Mouse (Mus musculus) intestine, embryonic 15.5 days (tissue): Measurements from ENCODE around the gene Camta1. TPM values are rescaled to one million over a fixed set of nuclear protein-coding genes. Genes with fewer than 3 reads are reported as not detected.

Source experiments
- ATAC-seq: fragments of 200-750 bp; cut with Nextera tagmentation; 2 replicates; pipeline ENCODE4 v1.8.0; 2017; ENCODE audit warnings: moderate TSS enrichment, moderate library complexity
- H3K27ac ChIP-seq: fragments of 300-500 bp; sonication (generic); 2 replicates; pipeline ENCODE4 v1.5.1; 2015; ENCODE audit warnings: mild to moderate bottlenecking, inconsistent platforms
- H3K27me3 ChIP-seq: fragments of 300-500 bp; sonication (generic); replicated peaks from 2 replicates; pipeline ENCODE4 v1.6.1; 2015; ENCODE audit warnings: inconsistent platforms
- H3K36me3 ChIP-seq: fragments of 300-500 bp; sonication (generic); 2 replicates; pipeline ENCODE4 v1.6.1; 2015; ENCODE audit warnings: inconsistent platforms
- H3K4me1 ChIP-seq: fragments of 300-500 bp; sonication (generic); replicated peaks from 2 replicates; pipeline ENCODE4 v1.6.1; 2015; ENCODE audit warnings: inconsistent platforms
- H3K4me2 ChIP-seq: fragments of 300-500 bp; sonication (generic); replicated peaks from 2 replicates; pipeline ENCODE4 v1.6.1; 2015; ENCODE audit warnings: mild to moderate bottlenecking, inconsistent platforms
- H3K4me3 ChIP-seq: fragments of 300-500 bp; sonication (generic); replicated peaks from 2 replicates; pipeline ENCODE4 v1.5.1; 2015; ENCODE audit warnings: inconsistent platforms
- H3K9ac ChIP-seq: fragments of 300-500 bp; sonication (generic); 2 replicates; pipeline ENCODE4 v1.6.1; 2015; ENCODE audit warnings: inconsistent platforms
- H3K9me3 ChIP-seq: fragments of 300-500 bp; sonication (generic); 2 replicates; pipeline ENCODE4 v1.6.1; 2016; ENCODE audit warnings: inconsistent platforms
- WGBS: fragments of 180-500 bp; shearing (Covaris S2); methylation state at CpG from one replicate; pipeline ENCODE4 v1.1.7; 2015; 5-methylcytosine and 5-hydroxymethylcytosine counted together
- polyA plus RNA-seq: library from polyadenylated mRNA; unstranded; fragments of >200 nt; fragmentation: Nextera tagmentation; extraction: Ambion mirVana; gene quantifications from 2 replicates; pipeline ENCODE4 v1.2.1, GENCODE M21; 2015

Camta1 gene
- polyA plus RNA-seq, 1 experiment from 2014 or later, result 75.7 TPM

- Histone ChIP-seq H3K36me3 (no peaks in the 10 kb centered on the region), H3K9me3 (no peaks in the 10 kb centered on the region), H3K4me3 (no peak overlapping the region), H3K27me3 (no peaks in the 10 kb centered on the region), H3K9ac (no peak overlapping the region), H3K4me2 (no peak overlapping the region), H3K4me1 (no peaks in the 10 kb centered on the region), H3K27ac (no peak overlapping the region)
- 82% methylated on average over 12 of the region's 12 CpGs for WGBS
- no peak for ATAC-seq
Observed at GRCm38 (mm10) chr4:151690041-151690440, 171.6 kb downstream of the Camta1 start.

GRCm38 (mm10) chr4:151688206-151688605, 173.5 kb downstream of the Camta1 start:
- no peak for ATAC-seq
- 85% methylated on average over 5 of the region's 5 CpGs for WGBS
- no peaks in the 10 kb centered on the region for H3K36me3 ChIP-seq

DNA sequence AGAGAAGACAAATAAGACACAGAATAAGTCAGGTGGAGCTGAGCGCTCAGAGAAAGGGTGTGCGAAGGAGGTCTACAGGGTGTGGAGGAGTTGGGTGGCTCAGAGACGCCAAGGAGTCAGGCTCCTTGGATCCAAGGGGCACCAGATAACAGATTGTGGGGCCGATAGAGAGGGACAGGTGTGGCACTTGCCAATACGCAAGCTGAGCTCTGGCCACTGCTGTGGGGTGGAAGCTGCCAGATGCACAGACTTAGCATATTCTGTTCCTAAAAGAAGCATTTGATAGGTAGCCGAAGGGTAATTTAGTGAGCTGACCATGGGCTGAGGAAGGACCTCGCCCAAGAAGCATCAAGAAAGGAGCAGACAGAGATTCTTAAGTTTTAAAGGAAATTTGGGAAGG, 177.1 kb downstream of the Camta1 start:
- Histone ChIP-seq H3K27me3 (no peaks in the 10 kb centered on the region), H3K4me3 (no peak overlapping the region), H3K36me3 (no peaks in the 10 kb centered on the region), H3K27ac (no peak overlapping the region), H3K4me2 (no peak overlapping the region), H3K9ac (no peak overlapping the region), H3K9me3 (no peaks in the 10 kb centered on the region), H3K4me1 (no peaks in the 10 kb centered on the region)
- ATAC-seq, result no peak
- 88% methylated on average over 7 of the region's 7 CpGs for WGBS

More at GRCm38 (mm10) chr4:151688206-151688605, 173.5 kb downstream of the Camta1 start:
- Histone ChIP-seq H3K9me3 (no peaks in the 10 kb centered on the region), H3K4me2 (no peak overlapping the region), H3K9ac (no peak overlapping the region), H3K4me3 (no peak overlapping the region), H3K27me3 (no peaks in the 10 kb centered on the region), H3K27ac (no peak overlapping the region), H3K4me1 (no peaks in the 10 kb centered on the region)

DNA sequence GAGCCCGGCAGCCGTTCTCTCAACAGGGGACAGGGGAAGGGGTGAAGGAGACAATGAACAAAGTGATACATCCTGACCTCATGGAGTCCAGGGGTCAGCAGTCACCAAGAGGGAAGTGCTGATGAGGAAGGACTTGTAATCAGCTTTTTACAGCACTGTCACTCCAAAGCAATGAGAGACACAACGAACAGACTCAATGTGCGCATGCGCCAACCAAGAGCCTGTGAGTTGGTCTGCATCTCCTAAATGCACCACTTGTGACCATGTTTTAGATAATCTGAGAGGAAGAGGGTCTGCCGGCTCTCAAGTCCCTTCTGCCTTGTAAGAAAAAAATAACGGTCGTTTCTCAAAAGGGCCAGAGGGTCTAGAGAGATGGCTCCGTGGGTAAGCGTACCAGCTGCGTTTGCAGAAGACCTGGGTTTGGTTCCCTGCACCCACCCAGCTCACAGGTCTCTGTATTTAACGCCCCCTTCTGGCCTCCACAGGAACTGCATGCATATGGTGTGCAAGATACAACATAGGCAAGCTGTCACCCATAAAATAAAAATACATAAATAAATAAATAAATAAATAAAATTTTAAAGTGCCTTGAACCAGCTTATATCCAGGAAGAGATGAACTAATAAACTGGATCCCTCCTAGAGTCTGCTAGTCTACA, 178.7 kb downstream of the Camta1 start:
- WGBS, result 76% methylated on average over 12 of the region's 12 CpGs
- Histone ChIP-seq H3K4me1 (no peaks in the 10 kb centered on the region), H3K27ac (no peak overlapping the region), H3K9ac (no peak overlapping the region), H3K9me3 (no peaks in the 10 kb centered on the region), H3K27me3 (no peaks in the 10 kb centered on the region), H3K4me2 (no peak overlapping the region), H3K36me3 (no peaks in the 10 kb centered on the region), H3K4me3 (no peak overlapping the region)
- no peak for ATAC-seq

DNA sequence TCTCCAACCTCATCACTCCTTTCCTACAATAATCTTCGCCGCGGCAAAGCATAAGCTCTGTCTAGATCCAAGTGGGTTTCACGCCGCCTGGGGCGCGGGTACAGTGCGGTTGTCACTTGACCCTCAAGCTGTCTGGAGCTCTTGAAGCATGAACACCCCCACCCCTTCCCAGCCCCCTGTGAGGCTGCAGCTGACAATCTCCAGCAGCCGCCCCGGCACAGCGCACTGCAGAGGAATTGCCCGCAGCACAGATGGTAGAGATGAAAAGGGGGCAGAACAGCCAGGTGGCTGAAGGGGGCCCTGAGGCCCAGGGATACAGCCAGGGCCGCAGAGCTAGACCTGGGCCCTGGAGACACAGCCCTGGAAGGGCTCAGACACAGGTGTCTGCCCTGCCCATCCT, 189.2 kb downstream of the Camta1 start:
- Histone ChIP-seq H3K9ac (no peak overlapping the region), H3K27me3 (no peaks in the 10 kb centered on the region), H3K9me3 (no peaks in the 10 kb centered on the region), H3K4me2 (no peak overlapping the region), H3K4me3 (no peak overlapping the region), H3K4me1 (no peaks in the 10 kb centered on the region), H3K36me3 (no peaks in the 10 kb centered on the region), H3K27ac (no peak overlapping the region)
- WGBS, result 81% methylated on average over 13 of the region's 13 CpGs
- ATAC-seq, result no peak

DNA sequence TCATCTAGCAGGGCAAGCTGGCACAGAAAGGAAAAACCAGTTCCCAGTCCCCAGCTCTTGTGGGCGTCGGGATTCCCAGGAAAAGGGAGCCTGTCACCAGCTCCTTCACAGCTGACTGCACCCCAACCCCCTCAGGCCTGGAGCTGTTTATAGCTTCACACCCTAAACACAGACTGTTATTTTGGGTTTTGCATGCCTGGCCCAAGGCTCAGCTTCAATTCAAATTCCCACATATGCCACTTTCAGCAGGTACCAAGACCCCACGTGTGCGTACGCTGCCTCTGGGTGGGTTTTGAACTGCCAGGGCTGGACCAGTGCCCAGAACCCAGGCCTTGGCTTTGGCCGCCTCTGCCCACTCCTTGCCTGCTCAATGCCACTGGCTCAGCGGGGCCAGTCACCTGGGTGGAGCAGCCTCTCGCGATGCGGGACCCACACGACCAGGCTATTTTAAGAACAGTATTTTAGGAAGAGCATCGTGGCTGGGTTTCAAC, 195.2 kb downstream of the Camta1 start:
- H3K36me3 ChIP-seq, result no peaks in the 10 kb centered on the region
- WGBS, result 79% methylated on average over 12 of the region's 12 CpGs
- H3K4me3 ChIP-seq, result no peak overlapping the region

DNA sequence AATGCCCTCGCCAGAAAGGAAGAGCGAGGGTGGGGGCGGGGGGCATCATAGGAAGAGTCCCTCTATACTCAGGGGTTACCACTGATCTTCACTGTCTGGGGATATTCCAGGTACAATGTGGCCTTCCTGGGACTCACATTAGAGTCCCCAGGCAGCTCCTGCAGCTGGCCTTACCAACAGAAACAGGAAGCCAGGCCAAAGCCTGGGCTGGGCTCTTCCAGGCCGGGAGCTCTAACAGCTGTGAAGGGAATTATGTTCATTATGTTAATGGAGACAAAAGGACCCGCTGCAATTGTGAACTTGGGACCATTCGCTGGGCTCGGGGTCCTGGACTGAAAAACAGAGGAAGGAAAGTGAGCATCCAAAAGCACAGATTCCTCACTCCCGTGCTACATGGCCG, 200.2 kb downstream of the Camta1 start:
- WGBS, result 67% methylated on average over 9 of the region's 9 CpGs
- H3K27me3 ChIP-seq, result no peaks in the 10 kb centered on the region
- H3K9ac ChIP-seq, result no peak overlapping the region
- no peak for ATAC-seq
- no peaks in the 10 kb centered on the region for H3K36me3 ChIP-seq
- H3K27ac ChIP-seq, result no peak overlapping the region
- H3K9me3 ChIP-seq, result no peaks in the 10 kb centered on the region
- no peak overlapping the region for H3K4me2 ChIP-seq
- no peak overlapping the region for H3K4me3 ChIP-seq
- H3K4me1 ChIP-seq, result no peaks in the 10 kb centered on the region

More for the DNA sequence above, 195.2 kb downstream of the Camta1 start:
- no peaks in the 10 kb centered on the region for H3K4me1 ChIP-seq
- no peaks in the 10 kb centered on the region for H3K9me3 ChIP-seq
- no peaks in the 10 kb centered on the region for H3K27me3 ChIP-seq
- no peak overlapping the region for H3K27ac ChIP-seq
- ATAC-seq, result no peak
- H3K9ac ChIP-seq, result no peak overlapping the region
- H3K4me2 ChIP-seq, result no peak overlapping the region

- Histone ChIP-seq H3K36me3 (no peaks in the 10 kb centered on the region), H3K4me3 (no peak overlapping the region), H3K4me1 (0 out of 2 replicates have a peak, but pooled peaks cover 4% of the 10 kb centered on the region), H3K9me3 (no peaks in the 10 kb centered on the region), H3K9ac (no peak overlapping the region), H3K27ac (no peak overlapping the region), H3K27me3 (no peaks in the 10 kb centered on the region), H3K4me2 (no peak overlapping the region)
- 45% methylated on average over 10 of the region's 10 CpGs for WGBS
- ATAC-seq, result no peak
Observed at GRCm38 (mm10) chr4:151656427-151656826, 205.2 kb downstream of the Camta1 start.

- H3K36me3 ChIP-seq, result no peaks in the 10 kb centered on the region
- no peak overlapping the region for H3K4me2 ChIP-seq
- 0 out of 2 replicates have a peak, but pooled peaks cover 4% of the 10 kb centered on the region for H3K4me1 ChIP-seq
- no peak overlapping the region for H3K9ac ChIP-seq
- 39% methylated on average over 16 of the region's 16 CpGs for WGBS
- no peak overlapping the region for H3K4me3 ChIP-seq
- H3K27ac ChIP-seq, result no peak overlapping the region
- ATAC-seq, result no peak
- no peaks in the 10 kb centered on the region for H3K27me3 ChIP-seq
- H3K9me3 ChIP-seq, result no peaks in the 10 kb centered on the region
Observed at GRCm38 (mm10) chr4:151655637-151656385, 205.9 kb downstream of the Camta1 start.

GRCm38 (mm10) chr4:151655227-151655626, 206.4 kb downstream of the Camta1 start:
- no peaks in the 10 kb centered on the region for H3K9me3 ChIP-seq
- WGBS, result 69% methylated on average over 4 of the region's 4 CpGs
- H3K36me3 ChIP-seq, result no peaks in the 10 kb centered on the region
- no peak overlapping the region for H3K9ac ChIP-seq
- no peak overlapping the region for H3K27ac ChIP-seq
- H3K4me2 ChIP-seq, result no peak overlapping the region
- H3K4me3 ChIP-seq, result no peak overlapping the region
- ATAC-seq, result no peak
- no peaks in the 10 kb centered on the region for H3K27me3 ChIP-seq
- H3K4me1 ChIP-seq, result 0 out of 2 replicates have a peak, but pooled peaks cover 4% of the 10 kb centered on the region

DNA sequence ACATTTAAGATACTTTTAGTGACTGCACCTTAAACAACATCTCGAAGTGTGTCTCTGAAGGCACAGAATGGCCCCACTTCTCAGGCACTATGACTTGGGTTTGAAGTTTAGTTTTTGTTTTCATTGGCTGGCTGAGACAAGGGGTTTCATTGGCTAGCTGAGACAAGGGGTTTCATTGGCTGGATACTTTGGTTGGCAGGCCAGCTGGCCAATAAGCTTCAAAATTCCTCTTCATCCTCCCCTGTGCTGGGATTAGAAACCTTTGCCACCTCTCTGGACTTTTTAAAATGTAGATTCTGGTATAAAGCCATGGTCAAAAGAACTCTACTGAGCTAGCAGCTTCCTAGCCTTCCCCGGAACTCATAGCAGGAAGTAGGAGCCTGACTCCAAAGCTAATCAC, 219.3 kb downstream of the Camta1 start:
- ATAC-seq, result no peak
- Histone ChIP-seq H3K4me2 (no peak overlapping the region), H3K9ac (no peak overlapping the region), H3K9me3 (no peaks in the 10 kb centered on the region), H3K4me1 (no peaks in the 10 kb centered on the region), H3K27ac (no peak overlapping the region), H3K27me3 (0 out of 2 replicates have a peak, but pooled peaks cover 4% of the 10 kb centered on the region), H3K4me3 (no peak overlapping the region), H3K36me3 (no peaks in the 10 kb centered on the region)
- 83% methylated on average over 2 of the region's 2 CpGs for WGBS

DNA sequence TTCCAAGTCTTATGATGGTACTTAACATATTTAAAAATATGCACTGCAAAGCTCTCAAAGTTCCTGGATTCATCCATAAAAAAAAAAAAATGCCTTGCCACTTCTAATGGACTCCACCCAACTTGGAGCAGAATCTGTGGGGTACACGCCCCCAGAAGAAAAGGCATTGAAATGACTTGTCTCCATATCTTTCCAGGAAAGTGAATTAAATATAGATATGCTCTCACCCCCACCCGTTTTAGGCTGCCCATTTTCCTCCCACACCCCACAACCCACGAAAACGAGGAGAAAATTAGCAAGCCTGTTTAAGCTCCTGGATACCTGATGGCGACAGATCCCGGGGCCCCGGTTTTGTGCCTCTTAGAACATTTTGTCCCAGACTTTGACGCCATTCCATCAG, 220.7 kb downstream of the Camta1 start:
- no peak for ATAC-seq
- H3K9me3 ChIP-seq, result no peaks in the 10 kb centered on the region
- no peak overlapping the region for H3K27ac ChIP-seq
- H3K36me3 ChIP-seq, result no peaks in the 10 kb centered on the region
- no peaks in the 10 kb centered on the region for H3K4me1 ChIP-seq
- H3K4me2 ChIP-seq, result no peak overlapping the region
- H3K9ac ChIP-seq, result no peak overlapping the region
- H3K27me3 ChIP-seq, result 0 out of 2 replicates have a peak, but pooled peaks cover 4% of the 10 kb centered on the region
- 79% methylated on average over 8 of the region's 8 CpGs for WGBS
- H3K4me3 ChIP-seq, result no peak overlapping the region
